Mouse (Mus musculus) embryo, embryonic 11 days (tissue): ENCODE data around the gene Lgmn.

Source experiments
- DNase-seq: peaks from one replicate; pipeline ENCODE4 v3.0.0-alpha.2; 2015

The Lgmn gene

DNA sequence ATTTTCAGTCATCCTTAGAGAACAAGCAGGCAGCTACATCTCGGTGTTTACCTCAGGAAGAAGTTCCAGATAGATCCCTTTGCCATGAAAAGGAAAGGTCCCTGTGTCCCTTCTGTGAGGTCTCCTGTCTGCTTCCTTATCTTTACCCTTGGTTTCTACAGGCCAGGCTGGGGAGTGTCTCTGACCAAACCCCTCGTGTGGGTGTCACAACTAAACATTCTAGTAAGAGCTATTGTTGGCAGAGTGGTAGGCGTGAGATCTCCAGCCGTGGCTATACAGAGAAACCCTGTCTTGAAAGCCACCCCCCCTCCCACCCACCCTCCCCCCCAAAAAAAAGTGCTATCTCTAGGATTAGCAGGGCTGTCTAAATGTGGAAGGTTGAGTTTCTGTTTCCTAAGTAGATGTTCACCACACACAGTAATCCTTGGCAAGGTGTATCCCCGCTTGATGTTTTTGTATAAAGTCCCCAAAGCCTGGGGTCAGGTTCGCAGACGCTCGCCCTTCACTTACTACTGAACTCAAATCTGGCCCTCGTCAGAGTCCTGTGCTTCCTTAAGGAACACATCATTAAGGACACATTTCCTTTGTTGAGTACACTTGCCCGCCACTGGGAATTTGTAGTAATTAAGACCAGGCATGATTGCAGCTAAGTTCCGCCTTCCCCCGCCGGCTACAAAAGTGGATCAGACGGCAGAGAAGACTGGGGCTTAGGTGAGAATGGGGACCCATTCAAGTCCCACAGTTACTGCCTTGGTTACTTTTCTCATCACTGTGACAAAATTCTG is 94.4 kb downstream of the Lgmn start:
- DNase-seq: peak; percentile 26
